Mouse (Mus musculus) B cell, adult 2 months (primary cell): ENCODE data around the gene Nudt4.
"Not testable (repeated sequence)": the region's sequence is repeated elsewhere in the genome, so short reads cannot be mapped to it uniquely, and the experiment has no call there.

Source experiments
- DNase-seq, 2 experiments: peaks; one replicate each; pipeline ENCODE4 v3.0.0; 2022

Gene Nudt4

GRCm38 (mm10) chr10:95566786-95567185, 2.8 kb upstream of the Nudt4 start:
- DNase-seq = no peak

- peak; percentile 33 to 38 for DNase-seq
Measured at GRCm38 (mm10) chr10:95565156-95565854, 1.4 kb upstream of the Nudt4 start.

GRCm38 (mm10) chr10:95562859-95563841, 796 bp downstream of the Nudt4 start:
- DNase-seq = peak; percentile 49 to 62

GRCm38 (mm10) chr10:95562395-95562794, 1.6 kb downstream of the Nudt4 start:
- DNase-seq = no peak

GRCm38 (mm10) chr10:95561616-95562015, 2.3 kb downstream of the Nudt4 start:
- no peak for DNase-seq

- no peak for DNase-seq
Measured at GRCm38 (mm10) chr10:95560394-95560983, 3.5 kb downstream of the Nudt4 start.

- no peak for DNase-seq
Measured at GRCm38 (mm10) chr10:95559426-95559825, 4.5 kb downstream of the Nudt4 start.

- peak; percentile 58 to 59 for DNase-seq
Measured at GRCm38 (mm10) chr10:95557337-95557828, 6.6 kb downstream of the Nudt4 start.

GRCm38 (mm10) chr10:95555866-95556265, 8.1 kb downstream of the Nudt4 start:
- no peak for DNase-seq

GRCm38 (mm10) chr10:95552326-95552725, 11.6 kb downstream of the Nudt4 start:
- DNase-seq = no peak

GRCm38 (mm10) chr10:95551752-95552151, 12.2 kb downstream of the Nudt4 start:
- peak; percentile 16 to 17 for DNase-seq

GRCm38 (mm10) chr10:95550506-95550905, 13.4 kb downstream of the Nudt4 start:
- peak; percentile 26 to 29 for DNase-seq

- DNase-seq = not testable (repeated sequence)
Measured at GRCm38 (mm10) chr10:95549080-95549479, 14.9 kb downstream of the Nudt4 start.

- peak in 1 of 2 experiments; percentile 17 for DNase-seq
Measured at GRCm38 (mm10) chr10:95548154-95548826, 15.7 kb downstream of the Nudt4 start.

- no peak for DNase-seq
Measured at GRCm38 (mm10) chr10:95546178-95546577, 17.8 kb downstream of the Nudt4 start.

- no peak for DNase-seq
Measured at GRCm38 (mm10) chr10:95545051-95545450, 18.9 kb downstream of the Nudt4 start.

GRCm38 (mm10) chr10:95544651-95545050, 19.3 kb downstream of the Nudt4 start:
- DNase-seq = no peak

GRCm38 (mm10) chr10:95544004-95544403, 19.9 kb downstream of the Nudt4 start:
- DNase-seq = no peak

- no peak for DNase-seq
Measured at GRCm38 (mm10) chr10:95543377-95543776, 20.6 kb downstream of the Nudt4 start.

GRCm38 (mm10) chr10:95542916-95543315, 21.0 kb downstream of the Nudt4 start:
- no peak for DNase-seq

GRCm38 (mm10) chr10:95539841-95540240, 24.1 kb downstream of the Nudt4 start:
- DNase-seq = no peak

GRCm38 (mm10) chr10:95539260-95539659, 24.7 kb downstream of the Nudt4 start:
- no peak for DNase-seq

GRCm38 (mm10) chr10:95536222-95536541, 27.8 kb downstream of the Nudt4 start:
- no peak for DNase-seq
